Comparison of ENCODE assay signal across 19 mouse cellular contexts in genomic region chr3:157192021-157192420, GRCm38 (mm10).
DNase-seq lines count a peak whose midpoint lies in the region; ATAC-seq lines count a peak whose summit lies in the region.
"Had no signal": no experiment of that assay in that cellular context is flagged by ENCODE, and none has a peak within 500 bp of the region (broad histone marks: within the 10 kb centered on the region; RNA-seq: fewer than 3 reads in every experiment).

No protein-coding gene starts in this region.

- H3K36me3 ChIP-seq in limb, embryonic 11.5 days (ENCODE audit: control insufficient read depth, insufficient read depth, low read length) = no peaks in the 10 kb centered on the region
- no peaks in the 10 kb centered on the region for H3K36me3 ChIP-seq in limb, embryonic 10.5 days
- H3K36me3 ChIP-seq in forebrain, embryonic 15.5 days = no peaks in the 10 kb centered on the region
- H3K36me3 ChIP-seq: embryonic facial prominence, embryonic 10.5 days; embryonic facial prominence, embryonic 12.5 days had no signal

- 64% methylated on average over 3 of the region's 3 CpGs for WGBS in limb, embryonic 11.5 days
- whole genome bisulfite sequencing in limb, embryonic 10.5 days = 70% methylated on average over 3 of the region's 3 CpGs
- 67% methylated on average over 3 of the region's 3 CpGs for WGBS in forebrain, embryonic 15.5 days

- no peak overlapping the region for H3K4me3 ChIP-seq in limb, embryonic 11.5 days (ENCODE audit: low read depth, low read length)
- no peak overlapping the region for H3K4me3 ChIP-seq in limb, embryonic 10.5 days
- no peak overlapping the region for H3K4me3 ChIP-seq in forebrain, embryonic 15.5 days
- H3K4me3 ChIP-seq: embryonic facial prominence, embryonic 10.5 days; embryonic facial prominence, embryonic 12.5 days had no signal

- H3K27me3 ChIP-seq in limb, embryonic 11.5 days (ENCODE audit: control insufficient read depth, insufficient read depth, low read length) = no peaks in the 10 kb centered on the region
- H3K27me3 ChIP-seq in limb, embryonic 10.5 days (ENCODE audit: low read depth, poor library complexity, severe bottlenecking) = no peaks in the 10 kb centered on the region
- no peaks in the 10 kb centered on the region for H3K27me3 ChIP-seq in forebrain, embryonic 15.5 days
- H3K27me3 ChIP-seq: embryonic facial prominence, embryonic 12.5 days had no signal

- H3K9me3 ChIP-seq in limb, embryonic 11.5 days (ENCODE audit: control insufficient read depth, low read length) = no peaks in the 10 kb centered on the region
- H3K9me3 ChIP-seq in limb, embryonic 10.5 days (replicated peaks) = no peaks in the 10 kb centered on the region
- no peaks in the 10 kb centered on the region for H3K9me3 ChIP-seq in forebrain, embryonic 15.5 days
- H3K9me3 ChIP-seq: embryonic facial prominence, embryonic 10.5 days; embryonic facial prominence, embryonic 12.5 days had no signal

- H3K9ac ChIP-seq in limb, embryonic 11.5 days (ENCODE audit: low read length) = no peak overlapping the region
- H3K9ac ChIP-seq in forebrain, embryonic 15.5 days (replicated peaks) = no peak overlapping the region
- H3K9ac ChIP-seq: embryonic facial prominence, embryonic 12.5 days; forebrain, postnatal 0 days had no signal

- peak; percentile 35 for DNase-seq in layer of hippocampus, adult 9-11 months
- no peak for DNase-seq in layer of hippocampus, postnatal 10 days (ENCODE audit: low spot score in 2 of 2)
- DNase-seq in limb, embryonic 11.5 days (ENCODE audit: low spot score) = peak; percentile 3
- no peak for DNase-seq in limb, embryonic 10.5 days (ENCODE audit: low spot score)
- peak; percentile 72 for DNase-seq in brain, adult 2 months (ENCODE audit: low read depth, low spot score)
- peak; percentile 38 for DNase-seq in telencephalon, adult 2 months (ENCODE audit: low read depth, low spot score)
- DNase-seq: adrenal gland, adult 2 months; adrenal gland, postnatal 10 days; adrenal gland, postnatal 25 days; cerebellum, adult 11-12 months; cerebellum, adult 2 months; cerebellum, adult 9-10 months; cerebellum, postnatal 10 days; cerebellum, postnatal 25 days; forebrain, postnatal 0 days had no signal

- no peak for ATAC-seq in limb, embryonic 11.5 days (ENCODE audit: insufficient number of reproducible peaks, low FRiP score, low TSS enrichment, low read depth)
- no peak for ATAC-seq in forebrain, embryonic 15.5 days (replicated peaks)
- ATAC-seq: forebrain, embryonic 14.5 days; forebrain, postnatal 0 days had no signal

- no peak overlapping the region for H3K27ac ChIP-seq in limb, embryonic 11.5 days (replicated peaks; ENCODE audit: low read depth, low read length)
- no peak overlapping the region for H3K27ac ChIP-seq in limb, embryonic 10.5 days
- H3K27ac ChIP-seq in forebrain, embryonic 15.5 days (replicated peaks) = no peak overlapping the region
- H3K27ac ChIP-seq: embryonic facial prominence, embryonic 10.5 days; embryonic facial prominence, embryonic 12.5 days had no signal

- no peaks in the 10 kb centered on the region for H3K4me1 ChIP-seq in limb, embryonic 11.5 days (ENCODE audit: control insufficient read depth, insufficient read depth, low read length)
- H3K4me1 ChIP-seq in limb, embryonic 10.5 days = no peaks in the 10 kb centered on the region
- peaks cover 4% of the 10 kb centered on the region; the same call in 1 of the 2 replicates for H3K4me1 ChIP-seq in forebrain, embryonic 15.5 days

- no peak overlapping the region for H3K4me2 ChIP-seq in limb, embryonic 11.5 days (ENCODE audit: low read depth, severe bottlenecking)
- no peak overlapping the region for H3K4me2 ChIP-seq in forebrain, embryonic 15.5 days (replicated peaks)
- H3K4me2 ChIP-seq: embryonic facial prominence, embryonic 12.5 days had no signal

Comparison
In these comparisons a context has a peak if more than half of its experiments do, and no peak if none do; other contexts are left out.
1. DNase-seq: peak in layer of hippocampus, adult 9-11 months (single experiment), limb, embryonic 11.5 days (single experiment), brain, adult 2 months (single experiment) and telencephalon, adult 2 months (single experiment); none in layer of hippocampus, postnatal 10 days (0 of 2) and limb, embryonic 10.5 days (single experiment).